Mouse (Mus musculus) myocyte (in vitro differentiated cells): ENCODE results near the gene Scfd2. TPM values are rescaled to one million over a fixed set of nuclear protein-coding genes. Genes with fewer than 3 reads are reported as not detected.

Experiments used
- H3K27me3 ChIP-seq: one replicate; pipeline ENCODE4 v1.6.1; 2011; ENCODE audit not compliant: control insufficient read depth, insufficient read depth, insufficient read length
- H3K36me3 ChIP-seq: one replicate; pipeline ENCODE4 v1.6.1; 2011; ENCODE audit not compliant: control insufficient read depth, insufficient read depth
- H3K4me2 ChIP-seq: one replicate; pipeline ENCODE4 v1.6.1; 2011; ENCODE audit warnings: low read depth, control low read depth
- H3K4me3 ChIP-seq: one replicate; pipeline ENCODE4 v1.5.1; 2011; ENCODE audit warnings: mild to moderate bottlenecking, control low read depth, moderate library complexity
- H3K79me2 ChIP-seq: one replicate; pipeline ENCODE4 v1.6.1; 2011; ENCODE audit not compliant: control insufficient read depth, insufficient read depth
- H3ac ChIP-seq: one replicate; pipeline ENCODE4 v1.6.1; 2011; ENCODE audit not compliant: control insufficient read depth, insufficient read length
- CEBPB ChIP-seq: IDR thresholded peaks from 2 replicates; pipeline ENCODE4 v1.6.1; 2011; ENCODE audit warnings: mild to moderate bottlenecking, moderate library complexity; ENCODE audit not compliant: poor library complexity, insufficient read depth, severe bottlenecking
- E2F4 ChIP-seq: IDR thresholded peaks from one replicate; pipeline ENCODE4 v1.6.1; 2011; ENCODE audit warnings: mild to moderate bottlenecking, control low read depth, moderate library complexity; ENCODE audit not compliant: insufficient read depth
- MAX ChIP-seq: IDR thresholded peaks from one replicate; pipeline ENCODE4 v1.6.1; 2011; ENCODE audit warnings: low read depth, mild to moderate bottlenecking, control low read depth
- MYOD1 ChIP-seq, 3 experiments: IDR thresholded peaks; one replicate each; pipeline ENCODE4 v1.6.1; 2011; ENCODE audit warnings: control low read depth in 2 of 3, low read depth in 2 of 3, mild to moderate bottlenecking in 2 of 3, moderate library complexity in 1 of 3; ENCODE audit not compliant: insufficient read length in 2 of 3, control insufficient read depth in 1 of 3
- MYOG ChIP-seq, 3 experiments: IDR thresholded peaks; one replicate each; pipeline ENCODE4 v1.6.1; 2011; ENCODE audit warnings: control low read depth in 2 of 3, low read depth in 2 of 3, mild to moderate bottlenecking in 2 of 3; ENCODE audit not compliant: insufficient read length in 2 of 3, control insufficient read depth in 1 of 3, insufficient read depth in 1 of 3
- POLR2A ChIP-seq: IDR thresholded peaks from one replicate; pipeline ENCODE4 v1.6.1; 2011; ENCODE audit warnings: low read depth, mild to moderate bottlenecking, control low read depth, moderate library complexity; ENCODE audit not compliant: insufficient read length
- POLR2AphosphoS2 ChIP-seq: IDR thresholded peaks from one replicate; pipeline ENCODE4 v1.6.1; 2011; ENCODE audit warnings: low read depth, control low read depth; ENCODE audit not compliant: insufficient read length
- REST ChIP-seq: IDR thresholded peaks from one replicate; pipeline ENCODE4 v1.6.1; 2011; ENCODE audit warnings: mild to moderate bottlenecking, control low read depth, moderate library complexity; ENCODE audit not compliant: insufficient read depth, insufficient read length
- SRF ChIP-seq: IDR thresholded peaks from one replicate; pipeline ENCODE4 v1.6.1; 2011; ENCODE audit warnings: low read depth; ENCODE audit not compliant: control insufficient read depth, insufficient read length
- TCF12 ChIP-seq: IDR thresholded peaks from one replicate; pipeline ENCODE4 v1.6.1; 2011; ENCODE audit warnings: mild to moderate bottlenecking, control low read depth; ENCODE audit not compliant: poor library complexity, insufficient read depth, severe bottlenecking
- TCF3 ChIP-seq: IDR thresholded peaks from one replicate; pipeline ENCODE4 v1.6.1; 2011; ENCODE audit warnings: low read depth, control low read depth; ENCODE audit not compliant: insufficient read length
- USF1 ChIP-seq: IDR thresholded peaks from one replicate; pipeline ENCODE4 v1.6.1; 2011; ENCODE audit warnings: low read depth, mild to moderate bottlenecking, control low read depth, moderate library complexity
- polyA plus RNA-seq: library from polyadenylated mRNA; unstranded; fragments of >200 nt; fragmentation: generic; extraction: Trizol; gene quantifications from one replicate; pipeline ENCODE4 v1.2.1, GENCODE M21; 2012; ENCODE audit warnings: missing spikeins

The Scfd2 gene
- polyA plus RNA-seq, 1 experiment, result 7.8 TPM

- Histone ChIP-seq H3ac (no peak overlapping the region), H3K79me2 (no peaks in the 10 kb centered on the region), H3K27me3 (no peaks in the 10 kb centered on the region), H3K4me3 (no peak overlapping the region), H3K36me3 (no peaks in the 10 kb centered on the region), H3K4me2 (no peak overlapping the region)
- no peak for TF ChIP-seq CEBPB
- no peak for TF ChIP-seq TCF3
- TF ChIP-seq SRF, result no peak
- TF ChIP-seq POLR2AphosphoS2, result no peak
- no peak for TF ChIP-seq MYOD1 (IDR thresholded peaks at IDR 0.05; ENCODE audit: control insufficient read depth in 1 of 3, insufficient read length in 2 of 3, low read depth in 2 of 3)
- TF ChIP-seq E2F4, result no peak
- no peak for TF ChIP-seq MYOG (IDR thresholded peaks at IDR 0.05; ENCODE audit: control insufficient read depth in 1 of 3, insufficient read depth in 1 of 3, insufficient read length in 2 of 3, low read depth in 2 of 3)
- TF ChIP-seq REST, result no peak
- no peak for TF ChIP-seq TCF12
- no peak for TF ChIP-seq MAX
- no peak for TF ChIP-seq POLR2A
- TF ChIP-seq USF1, result no peak
These were observed 331.8 kb downstream of the Scfd2 start for GRCm38 (mm10) chr5:74199793-74200192.

- H3K27me3 ChIP-seq, result no peaks in the 10 kb centered on the region
- no peak overlapping the region for H3K4me3 ChIP-seq
These were observed 333.1 kb downstream of the Scfd2 start for GRCm38 (mm10) chr5:74198446-74198845.

GRCm38 (mm10) chr5:74197541-74198330, 333.8 kb downstream of the Scfd2 start:
- Histone ChIP-seq H3K27me3 (no peaks in the 10 kb centered on the region), H3K79me2 (no peaks in the 10 kb centered on the region), H3K36me3 (no peaks in the 10 kb centered on the region), H3K4me3 (no peak overlapping the region), H3ac (no peak overlapping the region), H3K4me2 (no peak overlapping the region)
- TF ChIP-seq POLR2A (no peak), CEBPB (no peak), MYOD1 (IDR thresholded peaks at IDR 0.05; ENCODE audit: control insufficient read depth in 1 of 3, insufficient read length in 2 of 3, low read depth in 2 of 3) (peak in 2 of 3 experiments; percentile 27 to 51), E2F4 (no peak), USF1 (no peak), MYOG (IDR thresholded peaks at IDR 0.05; ENCODE audit: control insufficient read depth in 1 of 3, insufficient read depth in 1 of 3, insufficient read length in 2 of 3, low read depth in 2 of 3) (peak in 2 of 3 experiments; percentile 19 to 32), MAX (no peak)

More at GRCm38 (mm10) chr5:74198446-74198845, 333.1 kb downstream of the Scfd2 start:
- Histone ChIP-seq H3K4me2 (no peak overlapping the region), H3K79me2 (no peaks in the 10 kb centered on the region), H3K36me3 (no peaks in the 10 kb centered on the region), H3ac (no peak overlapping the region)
- no peak for TF ChIP-seq POLR2AphosphoS2
- TF ChIP-seq MYOG (IDR thresholded peaks at IDR 0.05; ENCODE audit: control insufficient read depth in 1 of 3, insufficient read depth in 1 of 3, insufficient read length in 2 of 3, low read depth in 2 of 3), result no peak
- no peak for TF ChIP-seq TCF3

GRCm38 (mm10) chr5:74196307-74196618, 335.3 kb downstream of the Scfd2 start:
- H3K27me3 ChIP-seq, result no peaks in the 10 kb centered on the region
- peak overlapping the region; percentile 28 for H3K4me3 ChIP-seq
- H3ac ChIP-seq, result no peak overlapping the region
- no peaks in the 10 kb centered on the region for H3K79me2 ChIP-seq
- peak overlapping the region; percentile 30 for H3K4me2 ChIP-seq
- H3K36me3 ChIP-seq, result no peaks in the 10 kb centered on the region
- TF ChIP-seq E2F4 (no peak), POLR2AphosphoS2 (no peak), SRF (no peak), USF1 (no peak), TCF3 (no peak), TCF12 (no peak), MYOD1 (IDR thresholded peaks at IDR 0.05; ENCODE audit: control insufficient read depth in 1 of 3, insufficient read length in 2 of 3, low read depth in 2 of 3) (no peak), CEBPB (no peak), MAX (no peak), POLR2A (no peak), REST (no peak), MYOG (IDR thresholded peaks at IDR 0.05; ENCODE audit: control insufficient read depth in 1 of 3, insufficient read depth in 1 of 3, insufficient read length in 2 of 3, low read depth in 2 of 3) (no peak)

GRCm38 (mm10) chr5:74195614-74196306, 335.8 kb downstream of the Scfd2 start:
- Histone ChIP-seq H3K4me3 (peak overlapping the region; percentile 28), H3ac (peak overlapping the region; percentile 10), H3K36me3 (no peaks in the 10 kb centered on the region), H3K79me2 (no peaks in the 10 kb centered on the region), H3K4me2 (peak overlapping the region; percentile 76), H3K27me3 (no peaks in the 10 kb centered on the region)
- no peak for TF ChIP-seq CEBPB
- TF ChIP-seq MAX, result no peak
- TF ChIP-seq MYOD1 (IDR thresholded peaks at IDR 0.05; ENCODE audit: control insufficient read depth in 1 of 3, insufficient read length in 2 of 3, low read depth in 2 of 3), result no peak
- TF ChIP-seq POLR2AphosphoS2, result no peak
- no peak for TF ChIP-seq SRF
- no peak for TF ChIP-seq MYOG (IDR thresholded peaks at IDR 0.05; ENCODE audit: control insufficient read depth in 1 of 3, insufficient read depth in 1 of 3, insufficient read length in 2 of 3, low read depth in 2 of 3)
- no peak for TF ChIP-seq TCF12
- no peak for TF ChIP-seq TCF3
- TF ChIP-seq USF1, result no peak
- no peak for TF ChIP-seq POLR2A
- TF ChIP-seq E2F4, result no peak
- no peak for TF ChIP-seq REST
